Mouse (Mus musculus) spleen, postnatal 10 days (tissue): ENCODE results near the gene Mex3d.
A peak's percentile ranks its signal among the peaks of the same experiment; 100 is the strongest.
"Not testable (repeated sequence)": the region's sequence is repeated elsewhere in the genome, so short reads cannot be mapped to it uniquely, and the experiment has no call there.

ENCODE experiments used
- DNase-seq, 2 experiments: peaks; one replicate each; pipeline ENCODE4 v3.0.0; 2021 to 2022; ENCODE audit warnings: low spot score in 2 of 2

Mex3d gene

GRCm38 (mm10) chr10:80356001-80356682, 31.3 kb downstream of the Mex3d start, which contains the start of gene Plk5:
Gene Plk5 (plus strand): TSS chr10:80356459.
- no peak for DNase-seq

- no peak for DNase-seq
These were observed 32.0 kb downstream of the Mex3d start for GRCm38 (mm10) chr10:80355431-80355830.

GRCm38 (mm10) chr10:80352727-80353126, 34.7 kb downstream of the Mex3d start:
- no peak for DNase-seq

GRCm38 (mm10) chr10:80351896-80352295, 35.6 kb downstream of the Mex3d start:
- DNase-seq, result no peak

- DNase-seq, result peak; percentile 94 to 95
These were observed 37.2 kb downstream of the Mex3d start for GRCm38 (mm10) chr10:80350292-80350691.

GRCm38 (mm10) chr10:80348981-80349380, 38.5 kb downstream of the Mex3d start:
- no peak for DNase-seq

GRCm38 (mm10) chr10:80348244-80348781, 39.1 kb downstream of the Mex3d start, which contains the start of gene Adamtsl5:
Gene Adamtsl5 (minus strand): TSS chr10:80348412.
- DNase-seq, result peak; percentile 69 to 79

GRCm38 (mm10) chr10:80347514-80347967, 39.9 kb downstream of the Mex3d start:
- DNase-seq, result no peak

GRCm38 (mm10) chr10:80345929-80346328, 41.5 kb downstream of the Mex3d start:
- DNase-seq, result not testable (repeated sequence)

- DNase-seq, result peak in 1 of 2 experiments; percentile 75
These were observed 42.3 kb downstream of the Mex3d start for GRCm38 (mm10) chr10:80345122-80345521.

- DNase-seq, result peak; percentile 76 to 81
These were observed 43.3 kb downstream of the Mex3d start for GRCm38 (mm10) chr10:80344131-80344661.

- no peak for DNase-seq
These were observed 44.0 kb downstream of the Mex3d start for GRCm38 (mm10) chr10:80343425-80343895.

GRCm38 (mm10) chr10:80342749-80343424, 44.6 kb downstream of the Mex3d start:
- DNase-seq, result peak in 1 of 2 experiments; percentile 78

- no peak for DNase-seq
These were observed 45.1 kb downstream of the Mex3d start for GRCm38 (mm10) chr10:80342305-80342748.

GRCm38 (mm10) chr10:80341491-80342304, 45.8 kb downstream of the Mex3d start:
- no peak for DNase-seq

GRCm38 (mm10) chr10:80341026-80341425, 46.4 kb downstream of the Mex3d start:
- DNase-seq, result no peak

- DNase-seq, result peak; percentile 92 to 93
These were observed 47.3 kb downstream of the Mex3d start for GRCm38 (mm10) chr10:80339941-80340750.

GRCm38 (mm10) chr10:80336263-80336662, 51.2 kb downstream of the Mex3d start:
- DNase-seq, result no peak

GRCm38 (mm10) chr10:80332525-80332989, 54.9 kb downstream of the Mex3d start:
- no peak for DNase-seq
